Mouse (Mus musculus): ENCODE data around the gene Qdpr.

The Qdpr gene

DNA sequence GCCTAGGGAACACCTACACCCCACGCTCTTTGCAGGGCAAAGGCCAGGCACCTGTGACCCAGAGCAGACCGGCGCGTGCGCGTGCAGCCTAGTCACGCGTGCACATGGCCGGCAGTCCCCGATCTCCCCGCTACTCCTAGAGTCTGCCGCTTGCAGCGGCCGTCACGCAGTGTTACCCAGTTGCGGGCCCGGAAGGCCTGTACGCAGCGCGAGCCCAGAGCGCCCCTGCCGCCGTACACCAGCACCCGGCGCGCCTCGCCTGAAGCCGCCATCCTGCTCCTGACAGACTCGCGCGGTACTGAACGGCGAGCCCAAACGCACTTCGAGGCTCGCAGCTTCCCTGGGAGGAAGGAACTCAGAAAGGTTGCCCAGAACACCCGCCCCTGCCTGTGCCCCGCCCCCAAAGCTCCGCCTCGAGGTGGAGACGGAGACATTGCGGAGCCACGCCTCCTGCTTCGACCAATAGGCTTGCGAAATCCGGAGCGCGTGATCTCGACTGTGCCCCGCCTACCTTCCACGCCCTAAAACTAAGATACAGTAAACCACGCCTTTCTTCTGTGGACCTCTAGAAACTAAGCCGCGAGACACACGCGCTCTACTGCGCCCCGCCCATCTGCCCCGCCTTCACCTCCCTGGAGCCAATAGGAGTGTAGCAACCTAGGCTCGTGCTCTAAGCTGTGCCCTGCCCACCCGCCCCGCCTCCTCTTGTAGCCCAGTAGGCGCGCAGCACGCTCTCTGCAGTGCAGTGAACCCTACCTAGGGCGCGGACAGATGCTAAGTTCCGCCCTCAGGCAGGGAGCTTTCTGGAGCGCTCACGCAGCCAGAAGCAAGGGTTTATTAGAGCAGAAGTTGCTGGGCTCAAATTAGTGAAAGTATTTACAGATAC is at the start of gene Qdpr:
Gene Qdpr, minus strand, starts transcription at position 406 of the 886 bp plus-strand sequence.
- DNase-seq (ENCODE audit: low read depth) = peak; percentile 99

DNA sequence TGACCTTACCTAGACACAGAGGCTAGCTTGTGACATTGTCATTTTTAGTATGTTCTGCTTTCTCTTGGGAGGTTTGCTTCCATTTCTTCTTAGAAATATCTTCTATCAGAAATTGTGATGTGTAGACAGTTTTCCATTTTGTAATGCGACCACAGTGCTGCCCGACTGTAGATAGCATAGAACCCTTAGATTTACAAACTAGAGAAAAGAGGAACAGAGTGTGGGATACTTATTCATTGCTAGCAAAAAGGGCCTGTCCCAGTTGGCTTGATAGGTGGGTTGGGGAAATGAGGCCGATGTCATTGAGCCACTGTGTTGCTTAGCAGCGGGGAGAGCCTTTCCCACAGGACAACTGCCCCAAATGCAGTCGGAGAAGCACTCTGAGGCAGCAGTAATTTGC is 47.5 kb upstream of the Qdpr start:
- no peak for DNase-seq (ENCODE audit: low read depth)

DNA sequence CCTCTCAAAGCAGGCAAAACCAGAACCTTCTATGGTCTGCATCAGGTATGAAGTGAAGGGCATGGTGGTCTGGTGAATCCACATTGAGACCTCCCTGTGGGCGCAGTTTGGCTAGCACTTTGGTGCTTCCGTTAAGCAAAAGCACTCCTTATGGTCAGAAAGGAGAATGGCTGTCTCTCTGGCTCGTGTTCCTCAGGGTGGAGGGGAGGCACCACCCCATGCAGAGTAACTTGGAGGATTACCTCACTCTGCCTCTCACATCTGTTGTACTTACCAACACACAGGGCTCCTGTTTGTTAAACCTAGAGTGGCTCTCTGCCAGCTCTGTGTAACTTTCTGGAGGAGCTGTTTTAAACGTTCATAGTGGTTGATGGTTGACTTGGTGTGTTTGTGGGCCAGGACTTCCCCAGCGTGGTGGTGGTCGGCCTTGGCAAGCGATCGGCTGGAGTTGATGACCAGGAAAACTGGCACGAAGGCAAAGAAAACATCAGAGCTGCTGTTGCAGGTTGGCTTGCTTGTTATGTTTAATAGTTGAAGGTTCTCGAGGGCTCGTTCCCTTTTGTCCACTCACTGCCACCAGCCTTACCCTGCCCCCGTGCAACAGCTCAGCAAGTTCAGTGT is 47.0 kb upstream of the Qdpr start:
- no peak for DNase-seq (ENCODE audit: low read depth)

DNA sequence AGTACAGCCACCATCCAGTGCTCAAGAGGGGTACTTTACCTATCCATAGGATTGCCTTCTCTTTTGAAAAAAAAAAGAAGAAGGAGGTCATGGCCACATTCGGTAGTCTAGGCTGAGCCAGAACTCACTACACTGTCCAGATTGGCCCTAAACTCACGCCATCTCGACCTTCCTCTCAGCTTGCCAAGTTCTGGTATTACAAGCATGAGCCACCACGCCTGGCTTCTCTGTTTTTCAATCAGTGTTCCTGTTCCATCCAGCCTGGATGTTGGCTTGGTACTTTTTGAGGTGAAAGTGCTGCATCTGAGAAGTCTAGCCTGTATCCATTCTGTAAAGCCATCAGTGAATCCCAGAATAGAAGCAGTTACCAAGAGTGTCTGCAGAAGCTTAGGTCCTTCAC is 46.4 kb upstream of the Qdpr start:
- DNase-seq (ENCODE audit: low read depth) = no peak

DNA sequence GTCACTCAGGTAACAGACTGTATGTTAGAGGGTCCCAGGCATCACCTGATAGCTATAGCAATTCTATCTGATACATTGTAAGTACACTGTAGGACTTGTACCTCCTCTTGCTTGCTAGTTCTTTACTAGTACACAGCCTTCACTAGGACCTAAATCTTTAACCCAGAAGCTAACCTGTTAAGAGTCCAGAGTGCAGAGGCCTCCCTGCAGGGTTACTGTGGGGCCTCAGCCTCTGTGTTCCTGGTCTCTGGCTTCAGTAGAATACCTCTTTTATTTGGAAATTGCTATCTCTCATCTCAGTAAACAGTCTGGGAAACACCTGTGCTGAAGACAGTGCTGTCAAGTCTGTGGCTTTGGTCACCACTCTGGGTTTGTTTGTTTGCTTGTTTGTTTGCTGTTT is 46.0 kb upstream of the Qdpr start:
- DNase-seq (ENCODE audit: low read depth) = no peak

DNA sequence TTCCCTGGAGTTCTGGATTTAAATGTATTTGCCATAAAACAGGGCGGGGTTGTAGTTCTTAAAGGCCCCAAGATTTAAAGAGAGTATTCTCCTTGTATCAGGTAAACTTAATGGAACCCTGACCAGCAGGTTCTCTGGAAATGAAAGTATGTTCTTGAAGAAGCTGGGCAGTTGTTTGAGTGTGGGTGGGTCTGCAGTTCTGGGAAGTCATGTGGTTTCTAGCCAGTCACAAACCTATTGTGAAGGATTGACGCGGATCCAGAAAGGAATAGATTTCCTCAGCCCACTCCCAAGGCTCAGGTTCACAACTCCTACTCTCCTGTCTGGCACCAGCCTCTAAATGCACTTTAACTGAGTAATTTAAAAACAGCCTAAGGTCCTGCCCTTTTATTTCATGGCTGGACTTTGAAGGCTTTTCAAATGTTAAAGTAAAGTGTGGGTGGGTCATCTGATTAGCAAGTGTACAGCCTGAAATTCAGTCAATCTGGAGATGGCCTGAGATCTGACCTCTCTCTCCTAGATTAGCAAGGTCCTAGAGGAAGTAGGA is 45.5 kb upstream of the Qdpr start:
- no peak for DNase-seq (ENCODE audit: low read depth)

DNA sequence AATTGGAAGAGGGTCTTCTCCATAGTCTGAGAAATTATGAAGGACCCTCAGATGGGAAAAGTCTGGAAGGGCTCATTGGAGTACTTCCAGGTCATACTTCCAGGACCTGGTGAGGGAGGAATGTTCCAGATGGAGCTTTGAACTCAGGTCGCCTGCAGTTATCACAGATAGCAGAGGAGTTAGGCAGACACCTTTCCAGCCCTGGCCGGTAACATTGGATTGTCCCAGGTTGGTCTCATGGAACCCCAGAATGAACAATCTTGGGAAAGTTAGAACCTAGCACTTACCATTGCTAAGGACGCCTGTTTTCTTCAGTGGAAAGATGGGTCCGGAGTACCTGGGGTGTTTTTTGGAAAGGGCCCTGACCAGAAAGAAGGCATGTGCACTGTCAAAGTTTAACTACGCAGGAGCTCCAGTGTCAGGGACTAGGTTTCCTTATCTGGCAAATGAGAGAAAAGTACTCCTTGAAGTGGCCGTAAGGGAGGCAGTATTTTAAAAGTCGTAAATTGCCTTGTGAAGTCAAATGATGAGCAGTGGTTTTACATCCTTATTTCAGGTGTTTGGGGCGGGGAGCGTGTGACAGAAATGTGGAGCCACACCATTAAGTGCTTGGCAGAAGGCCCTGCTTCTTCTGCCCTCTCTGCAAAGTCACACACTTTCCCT is 44.2 kb upstream of the Qdpr start:
- DNase-seq (ENCODE audit: low read depth) = peak; percentile 18

DNA sequence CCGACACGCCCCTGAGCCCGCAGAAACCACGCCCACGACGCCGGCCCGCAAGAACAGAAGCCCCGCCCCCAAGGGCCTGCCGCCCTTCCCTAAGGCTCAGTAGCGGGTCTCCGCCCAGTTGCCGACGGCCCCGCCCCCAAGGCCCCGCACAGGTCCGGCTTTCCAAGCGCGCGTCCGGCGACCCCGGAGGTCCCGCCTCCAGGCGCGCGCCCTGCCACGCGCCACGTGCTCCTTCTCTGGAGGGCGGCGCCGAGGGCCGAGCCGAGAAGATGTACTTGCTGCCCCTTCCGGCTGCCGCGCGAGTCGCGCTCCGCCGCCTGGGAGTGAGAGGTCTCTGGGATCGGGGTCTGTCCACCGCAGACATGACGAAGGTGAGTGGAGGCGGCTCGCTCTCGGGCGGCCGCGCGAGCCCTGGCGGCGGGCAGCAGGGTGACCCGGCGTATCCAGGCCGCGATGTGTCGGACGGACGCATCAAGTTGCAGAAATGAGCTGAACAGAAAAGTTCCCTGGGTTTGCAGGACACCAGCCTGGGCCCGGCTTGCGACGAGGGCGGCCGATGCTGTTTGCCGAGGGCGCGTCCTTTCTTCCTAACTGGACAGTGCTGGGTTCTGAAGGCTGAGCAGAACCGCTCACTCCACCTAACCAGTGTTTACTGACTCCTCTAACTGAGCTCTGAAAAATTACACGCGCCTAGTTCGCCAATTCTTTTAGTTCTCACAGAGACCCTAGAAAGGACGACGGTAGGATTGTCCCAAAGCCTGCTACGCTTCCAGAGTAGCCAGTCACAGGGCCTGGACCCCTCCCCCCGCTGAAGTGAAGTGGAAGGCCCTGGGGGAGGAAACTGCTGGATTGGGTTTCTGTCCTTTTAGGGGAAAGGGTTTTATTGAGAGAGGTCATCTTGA is 43.4 kb upstream of the Qdpr start, which contains the start of gene Lap3:
Gene Lap3, plus strand, starts transcription at position 184 of the 902 bp plus-strand sequence.
- DNase-seq (ENCODE audit: low read depth) = peak; percentile 97

DNA sequence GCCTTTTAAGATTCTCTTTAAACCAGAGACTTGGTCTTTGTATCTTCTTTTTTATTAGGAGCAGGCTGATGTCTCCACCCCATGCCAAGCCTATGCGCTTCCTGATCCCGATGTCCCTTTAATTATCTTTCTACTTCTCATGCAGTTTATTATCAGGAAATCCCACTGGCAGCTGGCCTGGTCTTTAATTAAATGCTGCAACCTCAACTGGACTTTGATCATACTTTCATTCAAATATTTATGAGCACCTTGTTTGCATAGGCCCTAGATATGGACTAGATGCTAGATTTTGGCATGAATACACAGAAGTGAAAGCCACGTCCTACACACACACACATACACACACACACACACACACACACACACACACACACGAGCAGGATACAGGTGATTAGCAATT is 41.7 kb upstream of the Qdpr start:
- DNase-seq (ENCODE audit: low read depth) = no peak

DNA sequence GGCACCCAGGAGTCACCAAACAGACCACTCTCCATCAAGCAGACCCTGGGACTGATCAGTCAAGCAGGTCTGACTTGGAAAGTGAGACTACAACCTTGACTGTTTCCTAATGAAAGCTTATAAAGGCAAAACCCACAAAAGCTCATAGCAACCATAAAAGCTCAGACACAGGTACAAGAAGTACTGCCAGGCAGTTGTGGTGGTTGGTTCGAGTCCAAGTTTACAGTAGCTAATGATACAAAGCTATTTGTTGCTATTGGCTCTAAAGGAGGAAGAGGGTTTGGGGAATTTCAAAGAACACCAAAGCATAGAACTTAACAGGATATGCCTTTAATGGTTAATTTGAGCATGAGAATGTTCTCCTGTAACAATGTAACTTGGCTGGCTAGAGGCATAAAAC is 33.6 kb upstream of the Qdpr start:
- no peak for DNase-seq (ENCODE audit: low read depth)

DNA sequence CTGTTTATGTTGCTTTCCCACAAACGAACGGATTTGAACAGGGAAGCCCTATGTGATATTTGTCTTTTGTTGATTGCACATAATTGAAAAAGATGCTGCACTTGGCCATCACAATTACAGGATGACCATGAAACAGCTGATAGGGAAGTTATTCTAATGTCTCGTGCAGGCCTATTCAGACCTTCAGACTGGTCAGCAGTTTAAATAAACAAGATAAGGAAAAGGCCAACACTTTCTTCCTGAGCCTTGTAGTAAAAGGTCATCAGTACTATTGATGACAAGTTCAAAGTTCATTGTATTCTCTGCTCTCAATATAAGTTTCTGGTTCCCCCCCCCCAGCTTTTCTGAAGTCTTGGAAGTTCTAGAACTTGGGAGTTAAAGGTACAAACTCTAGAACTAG is 32.6 kb upstream of the Qdpr start:
- DNase-seq (ENCODE audit: low read depth) = no peak

DNA sequence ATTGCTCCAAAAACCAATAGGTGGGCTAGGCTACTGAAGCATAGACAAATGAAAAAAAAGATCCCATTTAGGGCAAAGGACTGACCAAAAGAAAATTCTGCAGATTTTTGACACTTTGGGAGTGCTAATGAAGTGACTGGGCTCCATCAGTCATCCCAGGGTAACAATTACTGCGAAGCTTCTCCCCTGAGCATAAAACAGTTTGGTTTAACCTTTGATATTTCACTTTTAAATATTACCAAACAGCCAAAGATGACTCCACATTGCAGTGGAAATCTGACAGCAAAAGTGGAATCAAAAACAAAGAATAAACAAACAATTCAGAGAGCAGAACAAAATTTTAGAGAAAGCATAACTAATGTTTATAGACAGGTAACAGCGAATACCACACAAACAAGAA is 31.1 kb upstream of the Qdpr start:
- no peak for DNase-seq (ENCODE audit: low read depth)

DNA sequence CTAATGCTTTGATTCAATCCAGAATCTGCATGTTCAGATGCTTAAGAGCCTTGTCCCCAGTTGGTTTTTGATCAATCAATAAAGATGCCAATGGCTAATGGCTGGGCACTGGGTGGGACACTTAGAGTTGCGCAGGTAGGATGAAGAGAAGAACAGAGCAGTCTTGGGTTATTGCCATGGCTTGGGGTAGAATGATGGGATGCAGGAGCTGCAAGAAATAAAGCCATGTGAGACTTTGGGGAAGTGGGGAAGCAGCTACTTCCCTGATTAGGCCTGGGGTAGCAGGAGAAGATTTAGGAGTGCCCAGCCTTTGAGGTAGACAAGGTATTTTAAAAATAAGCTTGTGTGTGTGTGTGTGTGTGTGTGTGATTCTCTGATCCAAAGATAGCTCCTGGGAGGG is 30.0 kb upstream of the Qdpr start:
- no peak for DNase-seq (ENCODE audit: low read depth)

DNA sequence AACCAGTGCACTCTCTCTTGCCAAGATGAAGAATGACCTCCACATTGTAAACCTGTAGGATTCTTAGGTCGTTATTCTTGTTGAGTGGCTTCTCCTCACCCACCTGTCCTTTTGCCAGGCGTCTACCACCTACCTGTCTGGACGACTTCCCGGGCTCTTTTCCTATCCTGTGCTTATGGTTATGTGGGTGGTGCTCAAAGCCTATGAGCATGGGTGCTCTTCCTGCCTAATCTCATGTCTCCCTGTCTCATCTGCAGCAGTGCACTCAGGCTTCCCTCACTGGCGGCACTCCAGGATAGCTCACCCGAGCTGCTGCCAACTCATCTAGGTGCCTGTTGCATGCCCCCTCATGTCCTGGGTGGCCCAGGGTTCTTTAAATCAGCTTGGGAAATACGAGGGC is 27.6 kb upstream of the Qdpr start:
- DNase-seq (ENCODE audit: low read depth) = no peak

DNA sequence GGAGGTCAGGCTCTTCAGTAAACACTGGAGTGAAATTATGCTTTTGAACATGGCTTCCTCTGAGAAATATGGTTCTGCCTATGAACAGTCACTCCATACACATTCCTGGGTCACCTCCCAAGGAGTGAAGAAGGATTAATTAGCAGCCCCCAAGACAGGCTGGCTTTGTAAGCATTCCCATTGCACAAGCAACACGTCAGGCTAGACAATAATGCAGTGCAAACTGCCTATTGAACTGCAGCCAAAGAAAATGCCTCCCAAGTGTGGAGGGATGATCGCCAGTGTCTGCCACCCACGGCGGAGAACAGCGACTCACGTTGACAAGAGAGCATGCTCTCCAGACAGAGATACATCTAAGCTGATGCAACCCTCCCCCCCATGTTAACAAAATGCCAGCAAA is 26.3 kb upstream of the Qdpr start:
- DNase-seq (ENCODE audit: low read depth) = no peak

DNA sequence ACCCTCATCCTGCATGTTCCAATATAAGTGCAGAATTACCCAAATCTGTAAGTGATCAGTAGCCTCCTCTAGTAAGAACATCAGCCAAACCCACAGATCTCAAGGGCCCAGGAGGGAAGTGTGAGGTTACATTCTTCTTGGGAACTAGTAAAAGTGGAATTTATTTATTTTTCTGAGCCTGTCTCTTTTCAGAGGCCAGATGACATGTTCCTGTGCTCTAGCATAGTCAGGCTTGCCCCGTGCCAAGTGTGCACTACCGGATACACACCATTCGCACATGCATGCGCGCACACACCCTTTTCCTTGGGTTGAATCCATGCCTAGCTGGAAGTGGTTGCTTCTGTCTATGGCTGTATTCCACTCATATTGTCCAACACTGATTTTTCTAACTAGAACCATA is 25.7 kb upstream of the Qdpr start:
- DNase-seq (ENCODE audit: low read depth) = no peak

DNA sequence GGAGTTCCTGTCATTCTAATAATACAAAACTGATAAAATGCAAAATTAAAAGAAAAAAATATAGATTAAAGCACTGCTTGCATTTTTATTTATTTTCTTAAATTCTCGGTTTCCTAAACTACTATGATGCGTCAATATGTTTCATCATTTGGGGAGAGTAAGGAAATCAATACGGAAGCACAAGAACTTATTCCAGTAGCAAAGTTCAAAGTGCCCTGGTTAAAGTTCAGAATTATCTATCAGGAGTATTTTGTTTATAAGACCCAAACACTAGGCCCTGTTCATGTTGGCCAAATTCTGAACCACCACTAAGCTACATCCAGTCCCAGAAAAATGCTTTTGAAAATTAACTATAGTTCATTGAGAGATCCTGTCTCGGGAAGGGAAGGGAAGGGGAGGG is 24.7 kb upstream of the Qdpr start:
- no peak for DNase-seq (ENCODE audit: low read depth)

DNA sequence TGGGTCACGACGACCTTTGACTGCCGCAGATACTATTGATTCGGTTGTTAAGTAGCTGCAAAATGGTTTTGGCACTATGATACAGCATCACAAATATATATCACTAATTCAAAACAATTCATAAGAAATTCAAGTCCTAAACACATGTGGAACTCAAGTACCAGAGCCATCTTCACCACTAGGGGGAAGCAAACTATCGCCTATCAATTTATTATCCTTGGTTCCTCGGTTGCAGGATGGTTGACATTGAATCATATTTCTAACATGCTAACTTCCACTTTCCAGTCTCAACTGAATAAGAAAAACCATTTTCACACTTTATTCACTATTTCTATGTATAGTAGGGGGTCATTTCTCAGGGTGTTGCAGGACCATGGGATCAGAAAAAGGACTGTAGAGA is 24.2 kb upstream of the Qdpr start:
- peak; percentile 80 for DNase-seq (ENCODE audit: low read depth)

DNA sequence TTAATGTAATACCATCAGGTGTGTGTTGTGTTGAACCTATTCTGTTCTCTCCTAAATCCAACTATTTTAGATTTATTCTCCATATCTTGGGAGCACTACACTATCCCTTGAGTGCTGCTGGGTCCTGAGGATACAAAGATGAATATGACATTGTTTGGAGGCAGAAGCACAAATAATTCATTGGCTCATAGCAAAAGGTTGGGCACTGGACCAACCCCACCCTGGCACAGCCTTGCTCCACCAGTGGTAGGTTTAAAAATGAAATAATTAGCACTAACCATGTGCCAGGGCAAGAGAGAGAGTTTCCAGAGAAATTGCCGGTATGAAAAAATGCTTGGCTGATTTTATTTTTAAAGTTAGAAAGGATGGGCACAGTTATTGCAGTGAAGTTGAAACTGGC is 23.5 kb upstream of the Qdpr start:
- DNase-seq (ENCODE audit: low read depth) = no peak

DNA sequence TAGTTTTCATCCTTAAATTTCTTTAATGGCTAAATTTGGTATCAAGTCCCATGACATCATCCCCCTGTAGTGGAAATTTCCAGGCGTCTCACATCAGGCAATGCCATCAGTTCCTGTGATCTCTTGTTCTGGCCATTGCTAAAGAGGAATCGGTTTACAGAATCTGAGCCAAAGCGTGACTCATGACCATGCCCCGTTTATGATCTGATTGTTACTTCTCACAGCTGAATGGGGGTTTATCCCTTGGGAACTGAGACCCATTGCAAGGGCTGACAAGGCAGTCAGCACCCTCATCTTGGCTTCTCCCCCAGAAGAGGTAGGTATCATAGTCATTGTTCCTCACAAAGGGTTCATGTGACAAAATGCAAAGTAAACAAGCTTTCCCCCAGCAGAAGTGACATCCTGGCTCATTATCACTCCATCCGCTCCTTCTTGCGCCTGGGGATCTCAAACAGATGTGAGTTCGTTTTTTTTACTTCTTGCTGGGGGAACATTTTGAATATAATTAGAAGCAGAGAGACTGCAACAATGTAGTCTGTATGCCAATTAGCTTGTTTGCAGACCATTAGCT is 22.9 kb upstream of the Qdpr start:
- DNase-seq (ENCODE audit: low read depth) = no peak

DNA sequence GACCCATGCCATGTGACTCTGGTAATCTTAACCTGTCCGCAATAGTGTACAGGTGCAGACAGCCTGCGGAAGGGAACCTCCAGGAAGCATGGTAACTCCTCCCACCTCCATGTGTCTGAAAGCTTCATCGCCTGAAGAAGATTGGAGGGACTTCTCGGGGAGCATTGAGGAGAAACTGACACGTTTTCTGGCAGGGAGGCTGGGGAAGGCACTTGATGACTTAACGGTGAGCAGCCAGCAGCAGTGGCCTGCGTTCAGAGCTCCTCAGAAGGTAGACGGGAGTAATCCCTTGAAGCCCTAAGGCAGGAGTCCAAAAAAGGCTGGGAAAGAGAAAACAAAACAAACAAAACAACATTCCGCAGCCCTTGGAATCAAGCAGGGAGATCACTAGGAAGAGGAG is 4.4 kb upstream of the Qdpr start:
- no peak for DNase-seq (ENCODE audit: low read depth)
